Mouse (Mus musculus): ENCODE results near the gene Casq2. TPM values are rescaled to one million over a fixed set of nuclear protein-coding genes. Genes with fewer than 3 reads are reported as not detected.
"Not testable (repeated sequence)": the region's sequence is repeated elsewhere in the genome, so short reads cannot be mapped to it uniquely, and the experiment has no call there.

Gene Casq2
- polyA plus RNA-seq, 1 experiment = 49.1 TPM

DNA sequence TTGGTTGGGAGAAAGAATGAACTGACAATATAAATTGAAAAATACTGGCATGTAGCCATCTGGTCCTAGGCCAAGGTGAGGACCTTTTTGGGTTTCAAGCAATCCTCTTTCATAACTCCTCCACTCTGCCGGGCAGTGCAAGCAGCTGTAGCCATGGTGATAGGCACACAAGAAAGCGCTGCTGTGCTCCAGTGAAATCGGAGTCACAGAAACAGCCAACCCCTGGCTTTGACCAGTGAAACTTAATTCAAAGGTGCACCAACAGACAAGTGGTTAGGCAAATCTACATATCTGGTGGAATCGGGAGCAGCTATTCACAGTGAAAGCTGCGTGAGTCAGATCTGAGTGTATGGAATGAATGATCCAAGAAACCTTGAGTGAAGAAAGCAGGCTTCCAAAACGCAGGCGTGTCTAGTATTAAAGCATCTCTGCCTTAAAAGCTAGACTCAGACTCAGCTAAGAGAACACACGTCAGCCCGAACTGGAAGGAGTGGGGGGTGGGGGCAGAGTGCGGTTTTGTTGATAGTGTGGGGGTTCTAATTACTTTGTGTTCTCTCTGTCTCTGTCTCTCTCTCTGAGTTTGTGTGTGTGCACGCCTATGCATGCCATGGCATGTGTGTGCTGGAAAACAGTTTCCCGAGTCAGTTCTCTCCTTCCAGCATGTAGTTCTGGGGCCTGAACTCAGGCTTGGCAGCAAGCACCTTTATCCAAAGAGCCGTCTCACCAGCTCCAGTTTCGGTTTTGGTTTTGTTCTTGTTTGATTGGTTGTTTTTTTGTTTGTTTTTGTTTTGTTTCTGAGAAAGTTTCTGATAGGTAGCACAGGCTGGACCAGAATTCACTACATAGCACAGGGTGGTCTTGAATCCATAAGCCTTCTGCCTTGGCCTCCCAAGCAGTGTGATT lies 73.5 kb downstream of the Casq2 start:
- Histone ChIP-seq H3K4me3 (replicated peaks; ENCODE audit: insufficient read depth, low read depth, low read length) (no peak overlapping the region), H3K4me1 (ENCODE audit: control insufficient read depth, insufficient read depth, low read length) (no peaks in the 10 kb centered on the region; the same call in 1 of the 2 replicates), H3K27me3 (ENCODE audit: control insufficient read depth, insufficient read depth, low read length) (no peaks in the 10 kb centered on the region), H3K27ac (ENCODE audit: insufficient read depth, low read length) (no peak overlapping the region)
- TF ChIP-seq POLR2A (IDR thresholded peaks at IDR 0.05; ENCODE audit: borderline replicate concordance, insufficient read depth, low read length) (no peak), CTCF (IDR thresholded peaks at IDR 0.05; ENCODE audit: borderline replicate concordance, insufficient read depth, low read depth, low read length) (no peak)
- peak in 1 of 2 experiments; percentile 18 for DNase-seq
- 51% methylated on average over 14 of the region's 14 CpGs for WGBS

DNA sequence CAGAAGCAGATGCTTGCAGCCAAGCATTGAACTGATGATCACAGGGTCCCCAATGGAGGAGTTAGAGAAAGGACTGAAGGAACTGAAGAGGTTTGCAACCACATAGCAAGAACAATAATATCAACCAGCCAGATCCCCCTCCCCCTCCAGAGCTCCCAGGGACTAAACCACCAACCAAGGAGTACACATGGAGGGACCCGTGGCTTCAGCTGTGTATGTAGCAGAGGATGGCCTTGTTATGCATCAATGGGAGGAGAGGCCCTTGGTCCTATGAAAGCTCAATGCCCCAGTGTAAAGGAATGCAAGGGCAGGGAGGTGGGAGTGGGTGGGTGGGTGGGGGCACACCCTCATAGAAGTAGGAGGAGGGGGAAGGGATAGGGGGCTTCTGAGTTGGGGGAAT lies 77.6 kb downstream of the Casq2 start:
- not testable (repeated sequence) for H3K27me3 ChIP-seq (ENCODE audit: control insufficient read depth, insufficient read depth, low read length); H3K4me1 ChIP-seq (ENCODE audit: control insufficient read depth, insufficient read depth, low read length); H3K27ac ChIP-seq (ENCODE audit: insufficient read depth, low read length); DNase-seq; H3K4me3 ChIP-seq (replicated peaks; ENCODE audit: insufficient read depth, low read depth, low read length)
- WGBS = 90% methylated on average over 1 of the region's 1 CpGs

DNA sequence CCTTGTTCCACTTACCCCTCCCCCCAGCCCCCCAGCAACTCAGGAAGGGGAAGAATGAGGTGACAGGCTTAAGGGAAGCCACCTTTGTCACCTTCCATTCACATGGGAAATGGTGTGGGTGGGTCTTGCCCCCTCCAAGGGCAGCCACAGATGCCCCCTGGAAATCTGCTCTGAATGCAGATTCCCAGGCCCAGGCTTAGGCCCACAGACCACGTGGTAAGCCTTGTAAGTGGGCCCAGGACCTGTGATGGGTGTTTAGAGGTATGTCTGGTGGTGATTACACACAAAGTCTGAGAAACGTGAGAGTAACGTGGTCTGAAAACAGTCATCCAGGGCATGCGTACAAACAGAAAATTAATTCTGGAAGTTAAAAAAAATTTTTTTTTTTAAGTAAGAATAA lies 78.7 kb downstream of the Casq2 start:
- 79% methylated on average over 4 of the region's 4 CpGs for WGBS
- no peak for TF ChIP-seq POLR2A (IDR thresholded peaks at IDR 0.05; ENCODE audit: borderline replicate concordance, insufficient read depth, low read length)
- TF ChIP-seq CTCF (IDR thresholded peaks at IDR 0.05; ENCODE audit: borderline replicate concordance, insufficient read depth, low read depth, low read length) = no peak
- Histone ChIP-seq H3K4me3 (replicated peaks; ENCODE audit: insufficient read depth, low read depth, low read length) (no peak overlapping the region), H3K27me3 (ENCODE audit: control insufficient read depth, insufficient read depth, low read length) (no peaks in the 10 kb centered on the region), H3K27ac (ENCODE audit: insufficient read depth, low read length) (no peak overlapping the region), H3K4me1 (ENCODE audit: control insufficient read depth, insufficient read depth, low read length) (peaks cover 6% of the 10 kb centered on the region; the same call in 1 of the 2 replicates)
- no peak for DNase-seq

DNA sequence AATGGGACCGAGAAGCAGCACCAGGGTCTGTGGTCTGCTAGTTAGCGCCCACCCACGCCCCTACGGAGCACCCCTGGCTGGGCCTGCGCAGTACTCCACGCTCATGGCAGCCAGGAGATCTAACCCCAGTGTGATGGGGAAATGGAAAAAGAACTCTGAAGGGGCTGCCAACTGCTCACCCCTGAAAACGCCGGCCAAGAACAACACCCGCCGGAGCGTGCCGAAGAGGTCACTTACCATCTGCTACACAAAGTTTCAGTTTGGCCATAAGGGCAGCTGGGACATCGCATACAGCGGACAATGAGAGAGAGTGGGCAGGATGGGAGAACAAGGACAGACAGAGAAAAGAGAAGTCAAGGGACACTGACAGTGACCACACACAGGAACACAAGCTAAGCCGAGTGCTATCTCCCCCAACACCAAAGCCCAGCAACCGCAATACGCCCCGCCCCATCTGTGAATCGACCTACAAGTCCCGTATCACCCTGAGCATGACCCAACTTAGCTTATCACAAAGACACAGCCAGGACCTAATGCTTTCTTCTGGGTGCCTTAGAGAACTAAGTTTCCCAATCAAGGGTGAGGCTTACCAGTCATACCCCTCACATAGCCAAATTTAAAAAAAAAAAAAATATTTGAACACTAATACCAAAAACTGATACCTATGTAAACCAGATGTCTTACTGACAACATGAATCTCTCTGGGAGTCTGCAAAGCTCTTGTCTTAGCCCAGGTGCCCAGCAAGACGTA lies 79.5 kb downstream of the Casq2 start:
- TF ChIP-seq POLR2A (IDR thresholded peaks at IDR 0.05; ENCODE audit: borderline replicate concordance, insufficient read depth, low read length) (no peak), CTCF (IDR thresholded peaks at IDR 0.05; ENCODE audit: borderline replicate concordance, insufficient read depth, low read depth, low read length) (no peak)
- H3K27ac ChIP-seq (ENCODE audit: insufficient read depth, low read length) = no peak overlapping the region
- H3K4me1 ChIP-seq (ENCODE audit: control insufficient read depth, insufficient read depth, low read length) = peaks cover 6% of the 10 kb centered on the region; the same call in 1 of the 2 replicates
- no peak for DNase-seq
- H3K4me3 ChIP-seq (replicated peaks; ENCODE audit: insufficient read depth, low read depth, low read length) = no peak overlapping the region
- H3K27me3 ChIP-seq (ENCODE audit: control insufficient read depth, insufficient read depth, low read length) = no peaks in the 10 kb centered on the region
- WGBS = 53% methylated on average over 21 of the region's 21 CpGs

DNA sequence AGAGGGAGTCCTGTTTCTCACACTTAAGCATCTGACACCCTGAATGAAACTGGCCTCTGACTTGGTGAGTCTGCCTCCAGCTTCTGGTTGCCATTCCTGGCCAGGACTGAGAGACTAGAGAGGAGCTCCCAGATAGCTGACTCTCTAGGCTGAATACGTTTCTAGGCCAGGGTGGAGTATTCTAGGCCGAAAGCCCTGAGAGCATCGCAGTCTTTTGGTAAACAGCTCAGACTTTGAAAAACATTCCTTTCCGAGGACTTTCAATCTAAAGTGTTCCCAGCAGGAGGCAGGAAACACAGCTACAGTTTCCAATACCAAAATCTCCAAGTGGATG lies 80.0 kb downstream of the Casq2 start:
- peaks cover 6% of the 10 kb centered on the region; the same call in 1 of the 2 replicates for H3K4me1 ChIP-seq (ENCODE audit: control insufficient read depth, insufficient read depth, low read length)
- TF ChIP-seq POLR2A (IDR thresholded peaks at IDR 0.05; ENCODE audit: borderline replicate concordance, insufficient read depth, low read length) (no peak), CTCF (IDR thresholded peaks at IDR 0.05; ENCODE audit: borderline replicate concordance, insufficient read depth, low read depth, low read length) (no peak)

DNA sequence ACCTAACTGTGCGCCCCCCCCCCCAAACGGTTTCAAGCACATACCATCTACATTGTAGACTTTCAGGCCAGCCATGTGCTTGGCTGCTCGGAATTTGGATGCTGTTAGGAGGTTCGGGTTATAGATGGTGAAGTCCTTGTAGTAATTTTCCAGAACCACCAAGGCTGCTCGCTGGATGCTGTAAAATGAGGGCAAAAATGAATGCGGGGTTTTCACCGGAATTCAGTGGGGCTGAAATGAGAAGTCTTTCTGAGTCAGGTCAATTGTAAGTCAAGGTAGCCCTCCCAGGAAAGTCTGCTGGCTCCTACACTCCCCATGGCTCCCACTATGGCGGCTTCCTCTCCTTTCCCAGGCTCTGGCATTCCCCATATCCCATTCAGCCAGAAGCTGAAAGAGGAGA lies 80.6 kb downstream of the Casq2 start:
- Histone ChIP-seq H3K4me1 (ENCODE audit: control insufficient read depth, insufficient read depth, low read length) (peaks cover 6% of the 10 kb centered on the region; the same call in 1 of the 2 replicates), H3K4me3 (replicated peaks; ENCODE audit: insufficient read depth, low read depth, low read length) (no peak overlapping the region), H3K27me3 (ENCODE audit: control insufficient read depth, insufficient read depth, low read length) (no peaks in the 10 kb centered on the region), H3K27ac (ENCODE audit: insufficient read depth, low read length) (no peak overlapping the region)
- no peak for DNase-seq
- TF ChIP-seq POLR2A (IDR thresholded peaks at IDR 0.05; ENCODE audit: borderline replicate concordance, insufficient read depth, low read length) (no peak), CTCF (IDR thresholded peaks at IDR 0.05; ENCODE audit: borderline replicate concordance, insufficient read depth, low read depth, low read length) (no peak)
- 93% methylated on average over 8 of the region's 8 CpGs for WGBS

More for the DNA sequence above, 80.0 kb downstream of the Casq2 start:
- no peak overlapping the region for H3K4me3 ChIP-seq (replicated peaks; ENCODE audit: insufficient read depth, low read depth, low read length)
- WGBS = 84% methylated on average over 4 of the region's 4 CpGs
- no peak for DNase-seq
- H3K27ac ChIP-seq (ENCODE audit: insufficient read depth, low read length) = no peak overlapping the region
- H3K27me3 ChIP-seq (ENCODE audit: control insufficient read depth, insufficient read depth, low read length) = no peaks in the 10 kb centered on the region

DNA sequence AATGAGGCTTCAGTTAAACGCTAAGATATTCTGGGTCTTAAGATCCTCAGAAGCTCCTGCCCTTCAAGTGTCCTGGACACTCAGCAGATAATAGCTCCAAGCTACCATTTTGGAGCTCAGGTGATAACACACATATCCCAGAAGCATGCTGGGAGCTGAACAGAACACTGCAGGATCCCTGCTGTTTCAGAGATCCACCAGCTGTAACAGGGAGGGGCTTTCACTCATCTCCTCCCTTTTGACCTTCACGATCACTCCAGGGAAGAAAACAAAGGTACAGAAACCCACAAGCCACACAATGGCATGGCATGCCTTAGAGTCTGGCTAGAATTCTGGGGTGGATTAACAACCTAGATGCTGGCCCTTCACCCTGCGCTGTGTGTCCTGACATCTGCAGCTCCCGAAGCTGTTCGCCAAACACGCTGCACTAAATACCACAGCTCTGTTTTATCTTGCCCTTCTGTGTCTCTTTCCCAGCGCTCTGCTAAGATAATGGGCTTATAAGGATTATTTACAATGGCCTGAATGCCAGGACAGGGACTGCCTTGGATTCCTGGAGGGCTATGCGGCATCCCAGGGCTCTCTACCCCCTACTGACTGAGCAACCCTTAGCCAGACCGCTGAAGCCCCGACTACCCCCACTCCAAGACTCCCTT lies 81.5 kb downstream of the Casq2 start:
- Histone ChIP-seq H3K4me1 (ENCODE audit: control insufficient read depth, insufficient read depth, low read length) (peaks cover 6% of the 10 kb centered on the region; the same call in 1 of the 2 replicates), H3K27me3 (ENCODE audit: control insufficient read depth, insufficient read depth, low read length) (no peaks in the 10 kb centered on the region), H3K27ac (ENCODE audit: insufficient read depth, low read length) (no peak overlapping the region), H3K4me3 (replicated peaks; ENCODE audit: insufficient read depth, low read depth, low read length) (no peak overlapping the region)
- 63% methylated on average over 10 of the region's 10 CpGs for WGBS
- TF ChIP-seq CTCF (IDR thresholded peaks at IDR 0.05; ENCODE audit: borderline replicate concordance, insufficient read depth, low read depth, low read length) = no peak
- TF ChIP-seq POLR2A (IDR thresholded peaks at IDR 0.05; ENCODE audit: borderline replicate concordance, insufficient read depth, low read length) = no peak
- DNase-seq = no peak
